Mouse (Mus musculus) cerebellum, adult 2 months (tissue): ENCODE measurements around the gene Prmt9. TPM values are rescaled to one million over a fixed set of nuclear protein-coding genes. Genes with fewer than 3 reads are reported as not detected.
A peak's percentile ranks its signal among the peaks of the same experiment; 100 is the strongest.

Experiments used
- DNase-seq, 2 experiments: peaks; one replicate each; pipeline ENCODE4 v3.0.0; 2021
- H3K27ac ChIP-seq: fragments of 200-500 bp; 2 replicates; pipeline ENCODE4 v1.5.1; 2012; ENCODE audit warnings: low read length, control low read depth, inconsistent platforms; ENCODE audit not compliant: insufficient read depth
- H3K27me3 ChIP-seq: fragments of 200-500 bp; 2 replicates; pipeline ENCODE4 v1.6.1; 2012; ENCODE audit warnings: inconsistent platforms, mild to moderate bottlenecking, low read length, moderate library complexity; ENCODE audit not compliant: control insufficient read depth, insufficient read depth
- H3K4me1 ChIP-seq: fragments of 200-500 bp; 2 replicates; pipeline ENCODE4 v1.6.1; 2011; ENCODE audit warnings: low read length; ENCODE audit not compliant: control insufficient read depth, insufficient read depth
- H3K4me3 ChIP-seq: fragments of 200-500 bp; replicated peaks from 2 replicates; pipeline ENCODE3; 2011; ENCODE audit warnings: mild to moderate bottlenecking, low read depth, low read length, control low read depth; ENCODE audit not compliant: insufficient read depth
- CTCF ChIP-seq: fragments of 200-500 bp; IDR thresholded peaks from 2 replicates; pipeline ENCODE4 v1.5.1; 2011; ENCODE audit warnings: low read depth, mild to moderate bottlenecking, control low read depth, low read length, moderate library complexity, borderline replicate concordance; ENCODE audit not compliant: insufficient read depth
- POLR2A ChIP-seq: fragments of 200-500 bp; IDR thresholded peaks from 2 replicates; pipeline ENCODE4 v1.6.1; 2011; ENCODE audit warnings: low read length, control low read depth, borderline replicate concordance; ENCODE audit not compliant: insufficient read depth
- WGBS: fragments of 180-500 bp; shearing (Covaris S2); methylation state at CpG from one replicate; pipeline ENCODE4 v1.1.7; 2018; 5-methylcytosine and 5-hydroxymethylcytosine counted together
- polyA plus RNA-seq: library from polyadenylated mRNA; depleted of rRNA; stranded (reverse); fragments of >200 nt; gene quantifications from 2 replicates; pipeline ENCODE4 v1.2.3, GENCODE M21; 2012

The Prmt9 gene
- polyA plus RNA-seq, 1 experiment, result 22.7 TPM

- Histone ChIP-seq H3K4me3 (no peak overlapping the region), H3K27me3 (no peaks in the 10 kb centered on the region), H3K4me1 (no peaks in the 10 kb centered on the region), H3K27ac (no peak overlapping the region)
- no peak for TF ChIP-seq POLR2A
- TF ChIP-seq CTCF, result no peak
- WGBS, result 85% methylated on average over 12 of the region's 12 CpGs
- no peak for DNase-seq
These were observed 12.4 kb upstream of the Prmt9 start for GRCm38 (mm10) chr8:77536821-77537220.

DNA sequence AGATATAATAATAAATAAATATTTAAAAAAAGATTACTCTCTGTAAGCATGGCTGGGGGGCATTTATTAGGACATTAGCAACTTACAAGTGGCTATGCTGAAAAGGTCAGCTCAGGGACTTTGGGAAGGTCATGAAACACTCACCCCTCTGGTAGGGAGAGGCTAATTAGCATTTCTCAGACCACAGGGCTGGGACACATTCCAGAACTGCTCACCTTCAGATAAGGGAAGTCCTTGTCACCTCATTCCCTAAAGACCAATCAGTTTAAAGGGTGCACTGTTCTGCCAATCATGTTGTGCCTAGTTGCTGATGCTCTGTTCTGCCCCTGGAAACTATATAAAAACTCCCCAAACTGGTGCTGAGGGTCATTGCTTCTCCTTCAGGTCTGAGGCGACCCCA lies 10.9 kb upstream of the Prmt9 start:
- Histone ChIP-seq H3K27me3 (no peaks in the 10 kb centered on the region), H3K4me3 (no peak overlapping the region), H3K4me1 (no peaks in the 10 kb centered on the region), H3K27ac (no peak overlapping the region)
- no peak for DNase-seq
- 92% methylated on average over 1 of the region's 1 CpGs for WGBS
- TF ChIP-seq POLR2A (no peak), CTCF (no peak)

GRCm38 (mm10) chr8:77543152-77543777 lies 5.9 kb upstream of the Prmt9 start:
- no peak overlapping the region for H3K4me3 ChIP-seq
- H3K27ac ChIP-seq, result no peak overlapping the region
- TF ChIP-seq CTCF, result no peak
- no peak for TF ChIP-seq POLR2A
- no peaks in the 10 kb centered on the region for H3K27me3 ChIP-seq
- H3K4me1 ChIP-seq, result no peaks in the 10 kb centered on the region
- 89% methylated on average over 6 of the region's 6 CpGs for WGBS
- DNase-seq, result no peak

GRCm38 (mm10) chr8:77544428-77544827 lies 4.8 kb upstream of the Prmt9 start:
- no peak for DNase-seq
- no peak overlapping the region for H3K4me3 ChIP-seq
- 75% methylated on average over 3 of the region's 3 CpGs for WGBS
- H3K27ac ChIP-seq, result no peak overlapping the region
- no peaks in the 10 kb centered on the region for H3K27me3 ChIP-seq
- H3K4me1 ChIP-seq, result no peaks in the 10 kb centered on the region
- TF ChIP-seq POLR2A (no peak), CTCF (no peak)

GRCm38 (mm10) chr8:77545616-77546015 lies 3.6 kb upstream of the Prmt9 start:
- Histone ChIP-seq H3K27me3 (no peaks in the 10 kb centered on the region), H3K27ac (no peak overlapping the region), H3K4me3 (no peak overlapping the region), H3K4me1 (no peaks in the 10 kb centered on the region)
- TF ChIP-seq POLR2A (no peak), CTCF (no peak)
- 84% methylated on average over 4 of the region's 4 CpGs for WGBS
- no peak for DNase-seq

DNA sequence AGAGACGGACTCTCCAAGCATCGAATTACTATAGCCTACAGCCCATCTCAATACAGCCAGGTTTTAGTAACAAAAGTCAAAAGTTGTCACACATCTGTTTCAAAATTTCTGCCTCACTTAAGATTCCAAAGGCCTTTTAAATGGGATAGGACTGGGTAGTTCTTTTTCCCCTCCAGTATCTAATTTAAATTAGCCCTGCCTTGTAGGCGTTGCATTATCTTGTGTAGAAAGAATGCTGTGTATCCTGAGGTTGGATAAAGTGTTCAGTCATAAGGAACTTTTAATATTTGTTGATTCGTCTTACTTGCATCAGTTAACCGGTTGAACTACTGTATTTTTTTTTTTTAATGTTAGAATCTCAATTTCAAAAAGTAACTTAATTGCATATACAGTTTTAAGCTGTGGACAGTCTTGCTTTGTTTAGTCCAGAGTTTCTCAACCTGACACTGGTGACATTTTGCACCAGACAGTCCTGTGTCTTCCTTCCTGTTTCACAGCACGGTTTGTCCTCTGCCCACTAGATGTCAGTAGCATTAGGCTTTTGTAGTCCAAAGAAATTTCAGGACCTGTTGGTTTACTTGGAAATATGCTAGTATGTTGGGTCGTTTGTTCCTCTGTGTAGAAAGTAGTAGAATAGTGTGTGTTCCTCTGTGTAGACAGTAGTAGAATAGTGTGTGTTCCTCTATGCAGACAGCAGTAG lies 834 bp downstream of the Prmt9 start:
- peak; percentile 29 to 54 for DNase-seq
- Histone ChIP-seq H3K4me3 (peak overlapping the region; percentile 94), H3K27ac (peak overlapping the region; percentile 71; the same call in 1 of the 2 replicates), H3K4me1 (no peaks in the 10 kb centered on the region; the same call in 1 of the 2 replicates), H3K27me3 (no peaks in the 10 kb centered on the region)
- peak; percentile 44; the same call in 1 of the 2 replicates for TF ChIP-seq CTCF
- TF ChIP-seq POLR2A, result no peak
- WGBS, result 11% methylated on average over 7 of the region's 7 CpGs

GRCm38 (mm10) chr8:77552491-77552890 lies 3.3 kb downstream of the Prmt9 start:
- H3K27ac ChIP-seq, result no peak overlapping the region
- WGBS, result 98% methylated on average over 3 of the region's 3 CpGs
- no peak for DNase-seq
- H3K4me1 ChIP-seq, result no peaks in the 10 kb centered on the region; the same call in 1 of the 2 replicates
- TF ChIP-seq CTCF (no peak), POLR2A (no peak)
- no peak overlapping the region for H3K4me3 ChIP-seq
- no peaks in the 10 kb centered on the region for H3K27me3 ChIP-seq

DNA sequence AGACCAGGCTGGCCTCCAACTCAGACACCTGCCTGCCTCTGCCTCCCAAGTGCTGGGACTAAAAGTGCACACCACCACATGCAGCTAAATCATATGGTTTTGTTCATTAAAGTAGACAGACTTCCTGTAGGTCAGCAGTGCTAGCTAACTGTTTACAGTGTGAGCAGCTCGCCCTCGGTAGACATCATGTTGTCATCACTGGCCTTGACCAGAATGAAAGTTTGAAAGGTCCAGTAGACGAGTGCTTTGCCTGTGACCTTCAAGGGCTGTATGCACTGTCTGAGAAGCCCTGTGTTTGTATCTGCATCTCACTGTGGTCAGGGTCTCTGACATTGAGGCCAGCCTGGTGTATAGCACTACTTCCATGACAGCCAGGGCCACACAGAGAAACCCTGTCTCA lies 12.2 kb downstream of the Prmt9 start:
- no peak overlapping the region for H3K4me3 ChIP-seq
- no peaks in the 10 kb centered on the region for H3K4me1 ChIP-seq
- no peak overlapping the region for H3K27ac ChIP-seq
- DNase-seq, result no peak
- WGBS, result 88% methylated on average over 3 of the region's 3 CpGs
- no peaks in the 10 kb centered on the region for H3K27me3 ChIP-seq
- TF ChIP-seq CTCF (no peak), POLR2A (no peak)
